In genomic region chr7:141024865-141025838, GRCm38 (mm10) we compare ENCODE assay signal across 10 mouse cellular contexts. TPM values are rescaled to one million over a fixed set of nuclear protein-coding genes. Genes with fewer than 3 reads are reported as not detected.
DNase-seq lines count a peak whose midpoint lies in the region; ATAC-seq and TF ChIP-seq lines count a peak whose summit lies in the region.
"Had no signal": no experiment of that assay in that cellular context is flagged by ENCODE, and none has a peak within 500 bp of the region (broad histone marks: within the 10 kb centered on the region; RNA-seq: fewer than 3 reads in every experiment).

No protein-coding gene starts in this region.

- no peaks in the 10 kb centered on the region for H3K27me3 ChIP-seq in liver, adult 2 months (ENCODE audit: control insufficient read depth, insufficient read depth, low read length)
- no peaks in the 10 kb centered on the region for H3K27me3 ChIP-seq in liver, embryonic 11.5 days (replicated peaks; ENCODE audit: control insufficient read depth, insufficient read depth, low read length)
- H3K27me3 ChIP-seq in hindbrain, embryonic 16.5 days (replicated peaks; ENCODE audit: control insufficient read depth, insufficient read depth, low read length), result no peaks in the 10 kb centered on the region
- H3K27me3 ChIP-seq in neural tube, embryonic 15.5 days (replicated peaks), result no peaks in the 10 kb centered on the region
- H3K27me3 ChIP-seq: heart, embryonic 15.5 days had no signal

- TF ChIP-seq POLR2A in liver, adult 2 months (IDR thresholded peaks at IDR 0.05; ENCODE audit: extremely low read depth, insufficient read depth, low read length), result no peak

- no peak for ATAC-seq in liver, embryonic 11.5 days (replicated peaks; ENCODE audit: low FRiP score)
- ATAC-seq in hindbrain, embryonic 16.5 days, result peak; percentile 77
- peak; percentile 73; the same call in 1 of the 2 replicates for ATAC-seq in neural tube, embryonic 15.5 days (ENCODE audit: low FRiP score)
- no peak for ATAC-seq in frontal cortex, adult (ENCODE audit: low TSS enrichment)

- H3K4me3 ChIP-seq in liver, adult 2 months (ENCODE audit: insufficient read depth, low read depth, low read length), result no peak overlapping the region
- no peak overlapping the region for H3K4me3 ChIP-seq in liver, embryonic 11.5 days (ENCODE audit: low read depth, low read length)
- no peak overlapping the region for H3K4me3 ChIP-seq in hindbrain, embryonic 16.5 days (ENCODE audit: low read length)
- H3K4me3 ChIP-seq in neural tube, embryonic 15.5 days (replicated peaks), result no peak overlapping the region
- H3K4me3 ChIP-seq: heart, embryonic 15.5 days had no signal

- TF ChIP-seq CTCF in liver, adult 2 months (IDR thresholded peaks at IDR 0.05; ENCODE audit: low read depth, low read length), result no peak

- H3K79me2 ChIP-seq in liver, adult 2 months (ENCODE audit: control insufficient read depth, insufficient read depth, low read length), result no peaks in the 10 kb centered on the region

- H3K4me1 ChIP-seq in liver, adult 2 months (ENCODE audit: control insufficient read depth, insufficient read depth, low read length), result peaks cover 7% of the 10 kb centered on the region; the same call in 1 of the 2 replicates
- H3K4me1 ChIP-seq in liver, embryonic 11.5 days (replicated peaks; ENCODE audit: control insufficient read depth, insufficient read depth, low read length), result peaks cover 8% of the 10 kb centered on the region; the same call in 1 of the 2 replicates
- H3K4me1 ChIP-seq in hindbrain, embryonic 16.5 days (ENCODE audit: control insufficient read depth, insufficient read depth, low read depth, low read length), result peaks cover 4% of the 10 kb centered on the region; the same call in 1 of the 2 replicates
- no peaks in the 10 kb centered on the region for H3K4me1 ChIP-seq in neural tube, embryonic 15.5 days
- H3K4me1 ChIP-seq: heart, embryonic 15.5 days had no signal

- no peaks in the 10 kb centered on the region for H3K9me3 ChIP-seq in liver, embryonic 11.5 days (ENCODE audit: control insufficient read depth, low read length)
- H3K9me3 ChIP-seq in hindbrain, embryonic 16.5 days (ENCODE audit: control insufficient read depth, low read length), result no peaks in the 10 kb centered on the region
- no peaks in the 10 kb centered on the region for H3K9me3 ChIP-seq in neural tube, embryonic 15.5 days (replicated peaks)
- H3K9me3 ChIP-seq: heart, embryonic 15.5 days had no signal

- 76% methylated on average over 6 of the region's 6 CpGs for WGBS in liver, adult 2 months
- WGBS in liver, embryonic 11.5 days, result 53% methylated on average over 6 of the region's 6 CpGs
- WGBS in hindbrain, embryonic 16.5 days, result 20% methylated on average over 5 of the region's 6 CpGs
- WGBS in neural tube, embryonic 15.5 days, result 14% methylated on average over 6 of the region's 6 CpGs

- peak; percentile 50 for DNase-seq in liver, adult 2 months (ENCODE audit: extremely low read depth, low read depth, low spot score)
- no peak for DNase-seq in liver, embryonic 11.5 days (ENCODE audit: low spot score)
- DNase-seq in embryo, embryonic 10 days (ENCODE audit: low spot score), result peak; percentile 76
- DNase-seq in spleen, postnatal 4 days (ENCODE audit: low spot score in 2 of 2), result no peak
- no peak for DNase-seq in frontal cortex, postnatal 36 days (ENCODE audit: low spot score in 2 of 2)
- DNase-seq: adrenal gland, adult 2 months had no signal

- peak overlapping the region; percentile 69 for H3K27ac ChIP-seq in liver, adult 2 months (replicated peaks; ENCODE audit: insufficient read depth, low read depth, low read length)
- no peak overlapping the region for H3K27ac ChIP-seq in liver, embryonic 11.5 days (ENCODE audit: low read depth, low read length)
- H3K27ac ChIP-seq in hindbrain, embryonic 16.5 days (ENCODE audit: low read depth, low read length), result 0 out of 2 replicates have a peak overlapping the region, but pooled peaks have one; percentile 27
- H3K27ac ChIP-seq in neural tube, embryonic 15.5 days (replicated peaks), result peak overlapping the region; percentile 80
- H3K27ac ChIP-seq: heart, embryonic 15.5 days had no signal

- H3K9ac ChIP-seq in liver, adult 2 months (ENCODE audit: low read depth, low read length), result no peak overlapping the region
- H3K9ac ChIP-seq in liver, embryonic 11.5 days (ENCODE audit: low read depth, low read length), result no peak overlapping the region
- no peak overlapping the region for H3K9ac ChIP-seq in hindbrain, embryonic 16.5 days (ENCODE audit: low read depth, low read length)
- no peak overlapping the region for H3K9ac ChIP-seq in neural tube, embryonic 15.5 days (replicated peaks)
- H3K9ac ChIP-seq: heart, embryonic 15.5 days had no signal

- no peak overlapping the region for H3K4me2 ChIP-seq in liver, embryonic 11.5 days
- H3K4me2 ChIP-seq in hindbrain, embryonic 16.5 days (ENCODE audit: low read length), result no peak overlapping the region
- no peak overlapping the region for H3K4me2 ChIP-seq in neural tube, embryonic 15.5 days
- H3K4me2 ChIP-seq: heart, embryonic 15.5 days had no signal

- H3K36me3 ChIP-seq in liver, adult 2 months (ENCODE audit: control insufficient read depth, insufficient read depth, low read length), result no peaks in the 10 kb centered on the region
- no peaks in the 10 kb centered on the region for H3K36me3 ChIP-seq in liver, embryonic 11.5 days (ENCODE audit: control insufficient read depth, insufficient read depth, low read length)
- H3K36me3 ChIP-seq in hindbrain, embryonic 16.5 days (ENCODE audit: control insufficient read depth, insufficient read depth, low read length), result no peaks in the 10 kb centered on the region
- H3K36me3 ChIP-seq in neural tube, embryonic 15.5 days, result no peaks in the 10 kb centered on the region
- H3K36me3 ChIP-seq: heart, embryonic 15.5 days had no signal

RNA-seq across cellular contexts. Expression of gene Gm17387, which starts 3.8 kb away (rescaled TPM):
- total RNA-seq in liver, adult 2 months (2014; rRNA removed), result not detected in 2 replicates
- not detected in 2 replicates for polyA plus RNA-seq in liver, adult 2 months (2012; rRNA removed)
- polyA plus RNA-seq in liver, embryonic 11.5 days (2014; fragmentation: Nextera tagmentation; extraction: Ambion mirVana), result not detected in 2 replicates
- not detected in 2 replicates for polyA plus RNA-seq in hindbrain, embryonic 16.5 days (2015; fragmentation: Nextera tagmentation; extraction: Ambion mirVana)
- not detected in 2 replicates for polyA plus RNA-seq in neural tube, embryonic 15.5 days (2015; fragmentation: Nextera tagmentation; extraction: Ambion mirVana)
- total RNA-seq: adrenal gland, adult 2 months had no signal
- polyA plus RNA-seq: adrenal gland, adult 2 months; heart, embryonic 15.5 days had no signal

RNA-seq across cellular contexts. Expression of gene Ifitm6, which starts 7.4 kb away (rescaled TPM):
- total RNA-seq in liver, adult 2 months (2014; rRNA removed), result 0.81 and 0.83 TPM in 2 replicates
- 0.72 and 1.7 TPM in 2 replicates for polyA plus RNA-seq in liver, adult 2 months (2012; rRNA removed)
- 0.90 and 0.97 TPM in 2 replicates for polyA plus RNA-seq in liver, embryonic 11.5 days (2014; fragmentation: Nextera tagmentation; extraction: Ambion mirVana)
- polyA plus RNA-seq in hindbrain, embryonic 16.5 days (2015; fragmentation: Nextera tagmentation; extraction: Ambion mirVana), result 0.83 and 1.3 TPM in 2 replicates
- polyA plus RNA-seq in neural tube, embryonic 15.5 days (2015; fragmentation: Nextera tagmentation; extraction: Ambion mirVana), result 1.7 and 1.8 TPM in 2 replicates

RNA-seq across cellular contexts. Expression of gene Ifitm3, which starts 14.6 kb away (rescaled TPM):
- 296 and 392 TPM in 2 replicates for total RNA-seq in liver, adult 2 months (2014; rRNA removed)
- polyA plus RNA-seq in liver, adult 2 months (2012; rRNA removed), result 848 and 1,254 TPM in 2 replicates
- polyA plus RNA-seq in liver, embryonic 11.5 days (2014; fragmentation: Nextera tagmentation; extraction: Ambion mirVana), result 45.0 and 47.5 TPM in 2 replicates
- polyA plus RNA-seq in hindbrain, embryonic 16.5 days (2015; fragmentation: Nextera tagmentation; extraction: Ambion mirVana), result 41.2 and 43.1 TPM in 2 replicates
- polyA plus RNA-seq in neural tube, embryonic 15.5 days (2015; fragmentation: Nextera tagmentation; extraction: Ambion mirVana), result 50.1 and 243 TPM in 2 replicates

RNA-seq across cellular contexts. Expression of gene B4galnt4, which starts 35.8 kb away (rescaled TPM):
- total RNA-seq in liver, adult 2 months (2014; rRNA removed), result 0.09 TPM in 1 of 2 replicates, not detected in the other
- 0.04 and 0.10 TPM in 2 replicates for polyA plus RNA-seq in liver, adult 2 months (2012; rRNA removed)
- polyA plus RNA-seq in liver, embryonic 11.5 days (2014; fragmentation: Nextera tagmentation; extraction: Ambion mirVana), result 3.4 and 4.7 TPM in 2 replicates
- 53.3 and 55.0 TPM in 2 replicates for polyA plus RNA-seq in hindbrain, embryonic 16.5 days (2015; fragmentation: Nextera tagmentation; extraction: Ambion mirVana)
- polyA plus RNA-seq in neural tube, embryonic 15.5 days (2015; fragmentation: Nextera tagmentation; extraction: Ambion mirVana), result 39.3 and 51.2 TPM in 2 replicates

RNA-seq across cellular contexts. Expression of gene Pkp3, which starts 52.9 kb away (rescaled TPM):
- 0.60 and 0.83 TPM in 2 replicates for total RNA-seq in liver, adult 2 months (2014; rRNA removed)
- polyA plus RNA-seq in liver, adult 2 months (2012; rRNA removed), result 1.9 and 2.0 TPM in 2 replicates
- polyA plus RNA-seq in liver, embryonic 11.5 days (2014; fragmentation: Nextera tagmentation; extraction: Ambion mirVana), result 1.9 and 2.7 TPM in 2 replicates
- polyA plus RNA-seq in hindbrain, embryonic 16.5 days (2015; fragmentation: Nextera tagmentation; extraction: Ambion mirVana), result 0.31 and 0.32 TPM in 2 replicates
- 0.18 and 8.4 TPM in 2 replicates for polyA plus RNA-seq in neural tube, embryonic 15.5 days (2015; fragmentation: Nextera tagmentation; extraction: Ambion mirVana)

Comparison
In these comparisons a context has a peak if more than half of its experiments do, and no peak if none do; other contexts are left out.
1. DNase-seq: peak in liver, adult 2 months (single experiment) and embryo, embryonic 10 days (single experiment); none in liver, embryonic 11.5 days (single experiment), spleen, postnatal 4 days (0 of 2) and frontal cortex, postnatal 36 days (0 of 2).
2. ATAC-seq: peak in hindbrain, embryonic 16.5 days (single experiment) and neural tube, embryonic 15.5 days (single experiment); none in liver, embryonic 11.5 days (single experiment) and frontal cortex, adult (single experiment).